Mouse (Mus musculus): ENCODE measurements around the gene Btbd35f8. TPM values are rescaled to one million over a fixed set of nuclear protein-coding genes. Genes with fewer than 3 reads are reported as not detected.
"Not testable (repeated sequence)": the region's sequence is repeated elsewhere in the genome, so short reads cannot be mapped to it uniquely, and the experiment has no call there.

Btbd35f8 gene
- total RNA-seq (2012; rRNA removed) (not detected in 2 replicates), total RNA-seq (2014; rRNA removed) (not detected in 2 replicates), polyA plus RNA-seq (2012; ENCODE audit: insufficient read length, low read depth) (not detected in 2 replicates)

DNA sequence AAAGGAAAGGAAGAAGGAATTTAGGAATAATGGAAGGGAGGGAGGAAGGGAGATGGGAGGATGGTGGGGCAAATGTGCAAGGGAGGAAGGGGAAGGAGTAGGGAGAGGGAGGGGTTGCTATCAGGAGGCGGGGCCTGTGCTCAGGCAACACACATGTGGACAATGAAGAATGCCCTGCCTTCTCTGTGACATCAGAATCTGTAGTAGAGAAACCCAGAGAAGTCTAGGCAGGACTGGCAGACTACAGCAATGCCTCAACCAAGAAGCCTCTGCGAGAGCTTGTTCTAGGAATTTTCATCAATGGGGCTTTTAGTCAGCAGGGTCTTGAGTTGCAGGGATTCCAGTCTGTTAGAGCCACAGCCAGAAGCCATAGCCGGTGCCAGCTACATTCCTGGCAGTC lies at the start of gene Btbd35f8:
Gene Btbd35f8 (plus strand): TSS at position 301 of the 400 bp plus-strand sequence.
- H3K9ac ChIP-seq (ENCODE audit: insufficient read depth, low read depth); DNase-seq (ENCODE audit: extremely low read depth); in situ Hi-C loops (cut with MboI; ENCODE audit: low pct_ligation_motif_present, low pct_unique_long_range_greater_than_20kb, low sequenced_read_pairs); H3K4me1 ChIP-seq (ENCODE audit: control insufficient read depth in 1 of 2, insufficient read depth in 2 of 2); H3K27me3 ChIP-seq (replicated peaks); H3K4me2 ChIP-seq (ENCODE audit: insufficient read depth, low read depth, poor library complexity, severe bottlenecking); H3K79me2 ChIP-seq (replicated peaks; ENCODE audit: control insufficient read depth, extremely low read depth, insufficient read depth, poor library complexity, severe bottlenecking); H3K4me3 ChIP-seq (replicated peaks in 1 of 3; ENCODE audit: low read depth in 2 of 3, low read length in 2 of 3, poor library complexity in 1 of 3); H3K27ac ChIP-seq (ENCODE audit: insufficient read depth, low read depth); H3K9me3 ChIP-seq (replicated peaks; ENCODE audit: low read length); dilution Hi-C loops (cut with MboI; ENCODE audit: extremely low pct_ligation_motif_present, extremely low pct_unique_long_range_greater_than_20kb, low sequenced_read_pairs); H3K36me3 ChIP-seq (replicated peaks in 1 of 2; ENCODE audit: control insufficient read depth in 1 of 2, insufficient read depth in 1 of 2, low read length in 1 of 2): not testable (repeated sequence)

Other genes with a start within 250 kb of the Btbd35f8 start
- gene Spin2g, start 211.8 kb upstream of the Btbd35f8 start, total RNA-seq (2012; rRNA removed) = not detected in 2 replicates
- gene Spin2g, start 211.8 kb upstream of the Btbd35f8 start, total RNA-seq (2014; rRNA removed) = not detected in 2 replicates
- not detected in 2 replicates for gene Spin2g, start 211.8 kb upstream of the Btbd35f8 start, polyA plus RNA-seq (2012; ENCODE audit: insufficient read length, low read depth)